Mouse (Mus musculus) C2C12 (cell line): ENCODE results near the gene AW549877.

ENCODE experiments used
- CTCF ChIP-seq: IDR thresholded peaks from one replicate; pipeline ENCODE4 v1.5.1; 2011; ENCODE audit not compliant: control insufficient read depth, insufficient read depth, insufficient read length
- FOSL1 ChIP-seq: IDR thresholded peaks from one replicate; pipeline ENCODE4 v1.8.0; 2011; ENCODE audit warnings: mild to moderate bottlenecking, low read length; ENCODE audit not compliant: poor library complexity, insufficient read depth, severe bottlenecking
- MAX ChIP-seq: IDR thresholded peaks from one replicate; pipeline ENCODE4 v1.6.1; 2011; ENCODE audit warnings: mild to moderate bottlenecking, control low read depth
- MYOD1 ChIP-seq: IDR thresholded peaks from one replicate; pipeline ENCODE4 v1.6.1; 2011; ENCODE audit warnings: low read depth; ENCODE audit not compliant: control insufficient read depth, insufficient read length
- USF1 ChIP-seq: IDR thresholded peaks from one replicate; pipeline ENCODE4 v1.6.1; 2011; ENCODE audit warnings: low read depth, mild to moderate bottlenecking, control low read depth, moderate library complexity

GRCm38 (mm10) chr15:3973300-3973699, 22.2 kb downstream of the AW549877 start:
- no peak for TF ChIP-seq CTCF
- no peak for TF ChIP-seq USF1
- no peak for TF ChIP-seq MAX
- TF ChIP-seq MYOD1 = no peak
- TF ChIP-seq FOSL1 = no peak
